Mouse (Mus musculus) small intestine, adult 2 months (tissue): Measurements from ENCODE around the gene Thoc3.

Experiments
- CTCF ChIP-seq: fragments of 200-500 bp; IDR thresholded peaks from 2 replicates; pipeline ENCODE4 v1.5.1; 2012; ENCODE audit warnings: low read depth, mild to moderate bottlenecking, control low read depth, inconsistent platforms, low read length, moderate library complexity, mixed read lengths; ENCODE audit not compliant: insufficient replicate concordance, insufficient read length; ENCODE audit errors: extremely low read depth
- POLR2A ChIP-seq: fragments of 200-500 bp; IDR thresholded peaks from 2 replicates; pipeline ENCODE4 v1.6.1; 2012; ENCODE audit warnings: low read depth, mild to moderate bottlenecking, control low read depth, inconsistent platforms, low read length, moderate library complexity

GRCm38 (mm10) chr13:54415059-54415458 lies 53.6 kb downstream of the Thoc3 start:
- TF ChIP-seq POLR2A (no peak), CTCF (no peak)
